Mouse (Mus musculus): ENCODE data around the gene AC131692.1. TPM values are rescaled to one million over a fixed set of nuclear protein-coding genes. Genes with fewer than 3 reads are reported as not detected.
"Not testable (repeated sequence)": the region's sequence is repeated elsewhere in the genome, so short reads cannot be mapped to it uniquely, and the experiment has no call there.

The AC131692.1 gene
- total RNA-seq, 1 experiment from 2014 or later: 0.56 TPM

DNA sequence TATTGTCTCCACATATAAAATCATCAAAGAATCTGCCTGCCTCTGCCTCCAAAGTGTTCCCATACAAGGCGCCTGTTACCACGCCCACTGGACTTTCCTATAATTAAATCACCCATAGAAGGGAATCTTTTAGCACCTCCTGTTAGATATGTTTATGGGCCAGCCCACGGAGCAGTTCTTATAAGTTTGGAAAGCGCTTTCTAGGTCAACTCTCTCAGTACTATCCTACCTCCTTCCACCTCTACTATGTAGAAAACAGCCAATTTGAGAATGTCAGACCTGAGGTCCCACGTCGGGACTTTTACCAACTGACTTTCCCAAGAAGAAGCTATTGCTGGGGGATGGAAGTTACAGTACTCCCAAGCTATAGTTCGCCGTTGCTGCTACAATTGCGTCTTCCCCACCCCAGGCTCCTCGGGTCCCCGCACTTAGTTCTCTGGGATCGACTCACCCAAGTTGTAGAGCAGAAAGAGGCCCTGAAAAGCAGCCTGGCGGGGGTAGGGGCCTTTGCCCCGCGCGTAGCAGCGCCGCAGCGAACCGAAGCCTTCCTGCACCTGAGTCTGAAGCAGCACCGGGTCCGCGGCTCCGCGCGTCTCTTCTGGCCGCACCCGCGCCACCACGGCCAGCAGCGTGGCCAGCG lies 23.2 kb downstream of the AC131692.1 start:
- no peak for DNase-seq

DNA sequence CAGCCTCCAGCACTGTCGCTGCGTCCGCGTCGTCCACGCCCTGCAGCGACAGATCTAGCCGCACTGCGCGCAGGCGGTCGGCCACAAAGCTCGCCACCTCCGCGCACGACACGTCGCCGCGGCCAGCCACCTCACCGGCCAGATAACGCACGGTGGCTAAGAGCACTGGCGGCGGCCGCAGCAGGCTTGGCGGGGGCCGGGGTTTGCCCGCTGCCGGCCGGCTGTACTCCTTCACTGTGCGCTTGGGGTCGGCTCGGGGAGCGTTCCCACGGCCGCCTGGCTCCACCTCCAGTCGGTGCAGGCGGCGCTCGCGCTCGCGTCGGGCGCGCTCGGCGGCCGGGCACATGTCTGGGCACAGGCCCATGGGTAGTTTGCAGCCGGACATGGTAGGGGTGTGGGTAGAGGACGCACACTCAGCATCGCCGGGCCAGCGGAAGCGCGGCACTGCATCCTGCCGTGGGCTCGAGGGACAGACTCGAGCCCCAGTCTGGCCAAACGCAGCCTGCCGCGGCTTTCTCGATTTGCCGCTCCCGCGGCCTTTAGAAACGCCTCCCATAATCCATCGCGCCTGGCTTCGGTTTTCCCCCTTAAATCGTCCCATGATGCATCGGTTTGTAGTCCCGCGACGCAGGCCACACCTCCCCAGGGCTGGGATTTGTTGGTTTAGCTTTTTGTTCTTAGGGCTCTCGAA lies 23.9 kb downstream of the AC131692.1 start, which contains the start of gene Sac3d1:
TSS of gene Sac3d1 (minus strand) at position 665 of the 691 bp plus-strand sequence.
- DNase-seq: peak; percentile 92

DNA sequence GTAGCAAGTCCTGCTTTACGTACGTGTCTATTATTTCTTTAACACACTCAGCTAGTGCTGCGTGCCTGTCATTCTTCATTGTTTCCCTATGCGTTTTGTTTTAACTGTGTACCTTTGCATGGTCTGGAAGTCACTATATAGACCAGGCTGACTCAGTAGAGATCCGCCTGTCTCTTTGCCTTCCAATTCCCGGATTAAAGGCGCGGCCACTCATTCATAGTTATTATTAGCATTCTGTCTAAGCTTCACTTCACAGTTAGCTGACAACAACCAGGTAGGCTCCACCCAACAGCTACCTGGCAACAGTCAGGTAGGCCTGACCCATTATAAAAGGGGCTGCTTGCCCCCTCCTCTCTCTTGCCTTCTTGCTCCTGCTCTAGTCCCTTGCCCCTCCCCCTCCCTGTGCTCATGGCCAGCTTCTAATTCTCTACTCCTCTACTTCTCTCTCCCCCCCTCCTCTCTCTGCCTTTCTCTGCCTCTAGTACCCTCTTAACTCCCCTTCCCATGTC lies 24.5 kb downstream of the AC131692.1 start:
- DNase-seq: no peak

DNA sequence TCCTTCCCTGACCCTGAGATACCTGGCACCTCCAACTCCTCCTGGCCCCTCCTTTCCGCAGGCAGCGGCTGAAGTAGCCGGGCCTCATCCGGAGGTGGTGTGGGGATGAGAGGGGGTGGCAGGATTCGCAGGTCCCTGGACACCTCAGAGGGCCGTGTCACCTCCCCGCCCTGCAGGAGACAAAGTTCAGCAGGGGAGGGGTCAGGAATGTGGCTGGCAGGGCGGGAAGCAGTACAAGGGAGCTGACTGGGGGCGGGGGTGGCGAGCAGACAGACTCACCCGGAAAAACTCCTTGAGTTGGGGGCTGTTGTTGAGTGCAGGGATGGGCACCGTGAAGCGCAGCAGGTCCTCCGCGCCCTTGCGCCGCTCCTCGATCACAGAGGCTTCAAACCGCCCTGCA lies 27.5 kb downstream of the AC131692.1 start:
- no peak for DNase-seq

DNA sequence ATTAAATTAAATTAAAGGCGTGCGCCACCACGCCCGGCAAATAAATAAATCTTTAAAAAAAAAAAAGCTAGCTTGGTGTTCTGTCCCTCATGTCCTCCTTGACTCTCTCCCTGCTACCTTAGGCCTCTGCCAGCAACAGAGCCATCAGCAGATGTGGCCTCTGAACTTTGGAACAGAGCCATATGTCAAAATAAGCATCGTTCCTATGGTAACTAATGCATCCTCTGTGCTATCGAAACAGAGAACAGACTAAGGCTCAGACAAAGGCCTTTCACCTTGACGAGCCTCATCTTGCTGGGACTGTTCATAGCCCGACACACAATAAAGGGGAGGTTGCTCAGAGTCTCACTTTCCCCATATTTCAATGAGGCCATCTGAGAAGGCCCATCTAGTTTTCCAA lies 29.1 kb downstream of the AC131692.1 start:
- no peak for DNase-seq

DNA sequence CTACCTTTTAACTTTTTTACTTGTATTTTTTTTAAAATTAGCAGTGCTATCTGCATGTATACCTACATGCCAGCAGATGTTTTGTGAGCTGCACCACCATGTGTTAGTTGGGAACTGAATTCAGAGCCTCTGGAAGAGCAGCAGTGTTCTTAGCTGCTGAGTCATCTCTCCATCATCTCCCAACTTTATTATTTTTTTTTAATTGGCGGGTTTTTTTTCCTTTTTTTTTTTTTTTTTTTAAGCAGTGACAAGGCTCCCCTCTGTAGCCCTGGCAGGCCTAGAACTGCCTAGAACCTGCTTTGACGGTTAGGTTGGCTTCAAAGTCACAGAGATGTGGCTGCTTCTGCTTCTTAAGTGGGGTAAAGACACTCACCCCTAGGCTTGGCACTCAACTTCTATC lies 30.7 kb downstream of the AC131692.1 start:
- DNase-seq: no peak

DNA sequence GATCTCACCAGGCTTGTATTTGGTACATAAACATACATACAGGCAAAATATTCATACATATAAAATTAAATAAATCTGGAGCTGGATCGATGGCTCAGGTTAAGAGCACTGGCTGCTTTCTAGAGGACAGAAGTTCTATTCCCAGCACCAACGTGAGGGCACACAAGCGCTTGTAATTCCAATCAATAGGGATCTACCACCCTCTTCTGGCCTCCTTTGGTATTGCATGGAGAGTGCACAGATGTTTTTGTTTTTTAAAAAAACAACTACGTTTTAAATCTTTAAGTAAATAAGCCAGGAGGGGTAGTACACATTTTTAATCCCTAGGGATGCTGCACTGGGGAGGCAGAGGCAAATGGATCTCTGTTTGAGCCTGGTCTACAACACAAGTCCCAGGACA lies 32.1 kb downstream of the AC131692.1 start:
- DNase-seq: peak; percentile 64

DNA sequence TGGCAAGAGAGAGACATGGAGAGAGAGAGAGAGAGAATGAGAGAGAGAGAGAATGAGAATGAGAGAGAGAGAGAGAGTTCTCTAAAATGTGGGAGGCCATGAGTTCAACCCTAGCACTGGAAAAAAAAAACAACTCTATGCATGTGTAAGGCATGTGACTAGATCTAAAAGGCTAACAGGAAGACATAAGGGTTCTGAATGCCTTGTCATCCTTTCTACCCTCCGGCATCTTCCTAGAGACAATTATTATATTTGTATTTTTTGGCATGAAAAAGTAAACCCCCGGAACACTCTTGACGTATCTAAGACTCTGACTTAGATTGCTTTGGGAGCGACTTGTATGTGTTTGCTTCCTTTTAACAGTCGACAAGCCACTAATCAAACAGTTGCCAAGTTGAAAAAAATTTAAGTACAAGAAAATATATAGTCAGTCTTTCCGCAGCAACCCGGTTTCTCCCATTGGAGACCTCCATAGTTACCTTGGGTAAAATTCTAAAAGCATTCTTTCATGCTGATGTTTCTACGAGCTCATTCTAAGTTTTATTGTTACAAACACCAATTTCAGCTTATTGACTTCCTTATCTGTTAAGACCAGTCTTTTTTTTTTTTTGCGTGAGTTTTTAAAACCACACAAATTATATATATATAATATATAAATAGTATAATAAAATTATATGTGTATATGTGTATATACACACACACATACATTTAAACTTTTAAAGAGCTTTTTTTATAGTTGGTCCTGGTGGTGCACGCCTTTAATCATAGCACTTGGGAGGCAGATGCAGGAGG lies 32.8 kb downstream of the AC131692.1 start:
- DNase-seq: no peak

DNA sequence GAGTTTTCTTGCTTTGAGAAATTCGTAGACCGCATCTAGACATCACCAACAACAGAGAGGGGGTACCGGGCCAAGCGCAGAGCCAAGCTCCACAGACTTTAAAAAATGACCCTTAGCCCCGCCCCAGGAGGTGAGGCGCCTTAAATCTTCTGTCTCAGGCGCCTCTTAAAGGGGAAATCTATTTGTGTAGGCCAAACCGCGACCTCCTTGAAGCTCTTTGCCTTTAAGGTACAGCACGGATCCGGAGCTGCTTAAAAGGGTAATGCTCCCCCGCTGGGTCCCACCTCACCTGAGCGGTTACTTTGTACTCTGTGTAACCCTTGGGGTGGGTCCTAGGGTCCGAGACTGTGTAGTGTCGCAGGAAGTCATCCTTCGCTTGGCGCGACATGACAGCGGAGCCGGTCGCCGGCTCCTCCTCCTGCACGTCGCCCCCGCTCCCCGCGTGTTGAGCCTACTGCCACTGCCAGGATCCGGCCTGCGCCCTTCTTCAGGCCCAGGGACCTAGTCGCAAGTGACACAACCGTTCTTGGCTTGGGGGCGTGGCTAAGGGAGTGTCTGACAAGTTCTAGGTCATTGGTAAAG lies 33.6 kb downstream of the AC131692.1 start, which contains the start of gene Snx15:
TSS of gene Snx15 (minus strand) at position 545 of the 582 bp plus-strand sequence.
- DNase-seq: peak; percentile 97

DNA sequence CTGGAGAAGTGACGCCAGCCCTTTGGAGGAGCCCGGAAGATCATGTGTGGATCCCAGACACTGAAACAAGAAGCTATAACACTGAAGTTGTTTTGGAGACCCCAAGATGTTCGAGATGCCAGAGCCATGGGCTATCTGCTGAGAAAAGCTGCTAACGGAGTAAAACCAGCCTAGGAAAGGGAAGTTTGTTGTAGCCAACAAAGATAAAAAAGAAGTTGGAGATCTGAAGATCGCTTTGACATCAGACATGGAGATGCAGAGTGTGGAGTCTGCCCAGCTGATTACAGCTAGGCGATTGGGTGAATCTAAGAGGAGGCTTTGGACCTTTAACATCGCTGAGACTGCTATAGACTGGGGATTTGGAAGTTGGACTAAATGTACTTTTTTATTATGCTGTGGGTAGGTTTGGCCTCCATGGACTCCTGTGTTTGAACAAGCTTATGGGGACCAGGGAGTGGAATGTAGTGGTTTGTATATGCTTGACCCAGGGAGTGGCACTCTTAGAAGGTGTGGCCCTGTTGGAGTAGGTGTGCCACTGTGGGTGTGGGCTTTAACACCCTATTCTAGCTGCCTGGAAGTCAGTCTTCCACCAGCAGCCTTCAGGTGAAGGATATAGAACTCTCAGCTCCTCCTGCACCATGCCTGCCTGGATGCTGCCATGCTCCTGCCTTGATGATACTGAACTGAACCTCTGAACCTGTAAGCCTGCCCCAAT lies 36.4 kb downstream of the AC131692.1 start:
- DNase-seq: not testable (repeated sequence)

DNA sequence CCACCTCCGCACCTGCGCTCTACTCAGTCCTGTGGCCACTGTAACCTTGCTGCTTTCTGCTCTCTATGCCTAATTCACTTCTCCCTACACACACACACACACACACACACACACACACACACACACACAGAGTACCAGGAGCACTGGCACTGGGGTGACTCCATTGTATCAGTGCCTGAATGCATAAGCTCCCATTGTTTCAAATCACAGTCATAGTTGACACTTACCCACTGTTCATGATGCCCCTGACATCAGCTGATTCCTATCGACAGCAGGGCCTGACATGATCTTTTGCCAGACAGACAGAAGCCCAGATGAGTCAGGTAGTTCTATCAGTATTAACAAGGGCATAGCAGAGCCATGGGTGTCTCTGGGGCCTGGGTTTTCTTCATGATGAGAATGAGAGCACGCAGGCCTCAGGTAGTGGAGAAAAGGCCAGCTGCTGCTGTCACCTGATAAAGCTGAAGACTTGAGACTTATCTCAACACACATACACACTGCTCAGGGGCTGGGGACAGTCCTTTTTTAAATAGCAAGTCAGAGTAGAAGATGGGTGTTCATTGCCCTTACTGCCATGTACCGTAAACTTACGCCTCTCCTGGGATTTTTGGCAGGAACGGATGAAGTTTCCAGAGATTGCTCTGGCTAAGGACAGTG lies 38.1 kb downstream of the AC131692.1 start:
- DNase-seq: no peak

DNA sequence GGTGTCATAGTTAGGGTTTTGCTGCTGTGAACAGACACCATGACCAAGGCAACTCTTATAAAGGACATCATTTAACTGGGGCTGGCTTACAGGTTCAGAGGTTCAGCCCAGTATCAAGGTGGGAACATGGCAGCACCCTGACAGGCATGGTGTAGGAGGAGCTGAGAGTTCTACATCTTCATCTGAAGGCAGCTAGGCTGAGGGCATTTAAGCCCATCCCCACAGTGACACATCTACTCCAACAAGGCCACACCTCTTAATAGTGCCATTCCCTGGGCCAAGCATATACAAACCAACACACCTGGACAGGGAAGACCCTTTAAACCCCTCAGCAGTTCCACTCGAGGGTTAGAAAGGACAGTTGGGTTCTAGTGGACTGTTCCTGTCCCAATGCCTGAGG lies 39.0 kb downstream of the AC131692.1 start:
- not testable (repeated sequence) for DNase-seq

DNA sequence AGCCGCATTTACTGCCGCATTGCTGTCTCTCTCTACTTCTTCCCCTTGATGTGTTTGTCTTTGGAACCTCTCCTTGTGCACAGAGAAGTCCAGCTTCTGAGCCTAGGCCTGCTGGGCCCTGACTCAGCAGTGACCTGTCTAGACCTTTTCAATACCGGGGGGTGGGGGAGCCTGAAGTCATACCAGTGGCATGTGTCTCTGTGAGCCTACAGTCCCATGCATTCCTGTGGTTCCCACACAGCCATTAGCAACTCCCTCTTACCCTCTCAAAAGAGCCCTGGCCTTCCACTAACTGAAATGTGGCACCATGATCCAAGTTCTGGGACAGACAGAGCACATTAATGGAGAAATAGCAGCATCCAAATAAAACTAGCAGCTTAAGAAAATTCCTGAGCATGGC lies 42.2 kb downstream of the AC131692.1 start:
- DNase-seq: no peak

DNA sequence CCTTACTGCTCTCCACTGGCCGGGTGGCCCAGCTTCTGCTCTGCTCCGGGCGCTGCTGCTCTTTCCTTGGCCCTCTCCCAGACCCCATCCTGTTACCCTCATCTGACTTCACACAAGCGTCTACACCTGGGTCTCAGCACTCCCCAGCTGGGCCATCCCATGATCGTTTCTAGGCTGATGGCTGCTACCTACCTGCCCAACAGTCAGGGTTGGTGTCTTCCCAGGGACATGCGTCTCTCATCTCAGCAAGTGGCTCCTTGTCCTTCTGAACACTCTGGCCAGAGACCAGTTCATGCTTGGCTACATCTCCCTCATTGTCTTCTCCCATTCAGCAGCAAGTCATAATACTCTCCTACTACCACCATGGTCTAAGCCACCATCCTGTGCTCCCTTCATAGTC lies 45.5 kb downstream of the AC131692.1 start:
- no peak for DNase-seq

DNA sequence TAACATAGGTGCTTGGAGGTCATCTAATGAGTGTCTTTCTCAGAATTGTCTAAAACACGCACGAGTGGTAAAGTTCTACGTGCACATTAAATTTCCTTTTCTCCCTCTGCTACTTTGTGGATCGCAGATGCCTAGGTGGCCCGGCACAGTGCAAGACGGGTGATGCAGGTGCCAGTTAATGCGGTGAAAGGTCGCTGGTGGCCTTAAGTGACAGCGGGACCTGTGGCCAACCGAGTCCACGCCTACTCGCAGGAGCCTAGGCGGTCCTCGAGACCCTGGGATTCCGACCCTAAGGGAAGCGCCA lies 46.1 kb downstream of the AC131692.1 start:
- no peak for DNase-seq

DNA sequence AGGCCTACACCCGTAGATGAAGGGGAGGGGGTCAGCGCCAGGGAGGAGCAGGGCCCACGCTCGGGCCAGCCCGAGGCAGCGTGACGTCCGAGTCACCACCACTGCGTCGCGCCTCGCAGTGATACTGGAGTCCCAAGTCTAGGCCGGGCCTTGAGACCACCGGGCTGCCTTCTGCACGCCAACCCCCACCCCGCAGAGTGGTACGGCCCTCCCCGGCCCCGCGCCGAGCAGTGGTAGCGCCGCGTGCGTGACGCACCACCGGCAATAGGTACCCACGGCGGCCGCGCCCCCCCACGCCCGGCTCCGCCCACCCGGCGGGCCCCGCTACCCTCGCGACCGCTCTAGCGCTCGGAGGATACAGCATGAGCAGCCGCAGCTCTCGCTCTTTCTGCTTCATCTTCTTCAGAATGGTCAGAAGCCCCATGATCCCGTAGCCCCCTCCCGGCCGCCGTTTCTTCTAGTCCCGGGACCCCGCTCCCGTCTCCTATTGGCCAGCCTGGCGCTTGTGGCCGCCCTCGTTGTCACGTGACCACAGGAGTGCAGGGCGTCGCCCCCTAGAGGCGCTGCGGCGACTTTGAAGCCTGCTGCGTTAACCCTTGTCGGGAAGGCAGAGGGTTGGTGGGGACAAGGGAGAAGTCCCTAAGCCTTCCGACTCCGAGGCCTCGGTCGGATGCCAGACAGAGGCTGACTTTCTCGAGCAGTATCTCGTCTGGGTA lies 46.6 kb downstream of the AC131692.1 start, which contains the start of gene Batf2:
TSS of gene Batf2 (plus strand) at position 306 of the 716 bp plus-strand sequence.
- peak; percentile 95 for DNase-seq

DNA sequence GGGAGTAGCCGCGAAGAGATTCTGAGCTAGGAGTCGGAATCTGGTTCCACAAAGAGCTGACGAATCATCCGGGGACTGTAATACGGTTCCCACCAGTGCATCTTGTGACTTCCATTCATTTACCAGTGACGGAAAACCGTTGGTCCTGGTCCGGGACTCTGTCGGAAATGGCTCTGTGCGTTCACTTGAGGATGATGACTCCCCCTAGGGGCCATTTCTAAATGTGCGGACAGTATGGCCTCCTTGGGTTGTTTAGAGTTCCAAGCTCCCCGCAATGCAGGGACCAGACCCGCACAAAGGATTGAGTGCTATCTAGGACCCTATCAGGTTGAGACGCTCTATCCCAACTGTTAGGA lies 47.2 kb downstream of the AC131692.1 start, which contains the start of gene Arl2:
TSS of gene Arl2 (minus strand) at position 155 of the 356 bp plus-strand sequence.
- peak; percentile 87 for DNase-seq

DNA sequence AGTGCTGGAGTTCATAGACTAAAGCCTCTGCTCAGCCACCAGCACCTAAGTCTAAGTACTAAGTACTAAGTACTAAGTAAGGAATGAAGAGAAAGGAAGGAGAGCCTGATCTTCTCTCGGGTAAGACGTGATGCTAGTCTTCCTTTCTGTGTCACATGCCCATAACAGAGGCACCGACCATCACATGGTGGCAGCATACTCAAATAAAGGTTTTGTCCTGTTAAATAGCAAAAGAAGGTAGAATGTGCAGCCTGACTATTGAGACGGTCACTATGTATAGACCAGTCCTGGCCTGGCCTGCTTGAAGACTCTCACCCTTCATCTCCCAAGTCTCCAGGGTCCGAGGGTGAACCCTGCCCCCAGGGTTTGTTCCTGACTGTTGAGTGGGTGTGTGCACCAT lies 50.6 kb downstream of the AC131692.1 start:
- DNase-seq: no peak
